Mouse (Mus musculus): ENCODE measurements around the gene Sav1.

The Sav1 gene

DNA sequence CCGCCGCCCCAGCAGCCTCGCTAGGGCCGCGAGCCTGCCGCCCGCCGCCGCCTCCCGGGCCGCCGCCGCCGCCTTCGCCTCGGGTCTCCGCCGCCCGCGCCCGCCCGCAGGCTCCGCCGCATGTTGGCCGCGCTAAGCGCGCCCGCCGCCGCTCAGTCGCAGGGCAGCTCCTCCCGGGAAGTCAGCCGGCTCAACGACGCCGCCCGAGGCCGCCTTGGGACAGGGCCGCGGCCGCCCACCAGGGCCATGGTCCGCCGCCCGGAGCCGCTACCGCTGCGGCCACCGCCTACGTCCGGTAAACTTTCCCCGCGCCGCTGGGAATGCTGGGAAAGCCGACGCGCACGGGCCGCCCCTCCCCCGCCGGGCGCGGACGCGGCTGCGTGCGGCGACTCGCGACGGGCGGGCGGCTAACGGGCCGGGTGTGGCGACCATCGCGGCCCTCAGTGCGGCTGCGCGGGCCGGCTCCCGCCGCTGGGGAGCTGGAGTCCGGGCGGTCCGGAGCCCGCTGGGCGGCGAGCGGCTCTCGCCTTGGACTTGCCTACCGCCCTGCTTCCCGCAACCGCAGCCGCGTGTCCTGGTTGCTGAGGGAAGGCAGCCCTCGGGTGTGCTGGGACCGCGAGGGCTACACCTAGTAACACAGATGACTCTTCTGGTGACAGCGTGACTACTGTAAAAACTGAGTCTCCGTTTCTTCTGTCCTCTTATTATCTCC lies at the start of gene Sav1:
TSS of gene Sav1 (minus strand) at position 217 of the 712 bp plus-strand sequence.
- DNase-seq = peak; percentile 86

DNA sequence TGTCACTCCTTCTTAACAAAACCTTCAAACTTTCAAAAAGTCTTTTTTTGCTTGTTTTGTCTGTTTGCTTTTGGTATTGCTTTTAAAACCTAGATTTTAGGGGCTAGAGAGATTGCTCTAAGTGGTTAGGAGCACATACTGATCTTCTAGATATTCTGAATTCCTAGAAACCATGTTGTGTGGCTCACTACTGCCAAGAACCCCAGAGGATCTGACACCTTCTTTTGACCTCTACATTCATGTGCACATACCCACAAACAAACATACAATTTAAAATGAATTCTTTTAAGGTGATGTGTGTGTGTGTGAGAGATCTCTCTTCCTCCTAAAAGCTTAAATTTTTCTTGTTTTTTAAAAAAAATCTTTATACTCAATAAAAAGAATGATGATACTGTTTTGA lies 39.4 kb upstream of the Sav1 start:
- DNase-seq = no peak

DNA sequence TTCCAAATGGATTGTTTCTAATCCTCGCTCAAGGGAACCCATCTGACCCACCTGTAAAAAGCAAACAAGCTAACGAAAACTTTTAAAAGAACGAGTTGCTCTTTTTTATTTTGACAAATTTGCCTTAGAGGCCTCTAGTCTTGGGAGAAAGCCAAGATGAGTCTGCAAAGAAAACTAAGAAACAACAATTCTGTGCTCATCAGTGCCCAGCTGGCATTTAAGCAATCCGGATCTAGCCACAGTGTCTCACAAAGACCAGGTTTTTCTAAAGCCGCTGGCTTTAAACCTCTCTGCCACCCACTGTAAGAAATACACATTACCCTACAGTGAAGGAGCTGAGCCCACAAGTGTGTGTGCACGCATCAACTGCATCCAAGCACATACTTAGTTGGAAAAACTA lies 38.6 kb upstream of the Sav1 start:
- DNase-seq = no peak

DNA sequence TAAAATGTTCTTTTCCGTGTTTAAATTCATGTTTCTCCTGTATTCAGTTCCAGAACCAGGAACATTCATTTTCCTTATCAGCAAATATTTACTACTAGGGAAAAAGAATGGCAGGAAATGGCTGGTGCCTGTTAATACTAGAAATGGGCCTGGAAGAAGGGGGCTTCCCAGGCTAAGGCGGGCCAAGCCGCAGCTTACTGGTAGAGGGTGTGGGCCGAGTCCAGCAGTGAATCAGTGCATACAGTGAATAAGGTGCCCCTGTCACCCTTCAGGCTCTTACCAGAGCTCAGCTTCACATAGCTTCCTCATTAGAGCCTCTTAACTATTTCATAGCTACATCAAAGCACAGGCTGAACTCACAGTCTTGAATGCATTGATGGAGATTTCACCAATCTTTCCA lies 36.8 kb upstream of the Sav1 start:
- no peak for DNase-seq

DNA sequence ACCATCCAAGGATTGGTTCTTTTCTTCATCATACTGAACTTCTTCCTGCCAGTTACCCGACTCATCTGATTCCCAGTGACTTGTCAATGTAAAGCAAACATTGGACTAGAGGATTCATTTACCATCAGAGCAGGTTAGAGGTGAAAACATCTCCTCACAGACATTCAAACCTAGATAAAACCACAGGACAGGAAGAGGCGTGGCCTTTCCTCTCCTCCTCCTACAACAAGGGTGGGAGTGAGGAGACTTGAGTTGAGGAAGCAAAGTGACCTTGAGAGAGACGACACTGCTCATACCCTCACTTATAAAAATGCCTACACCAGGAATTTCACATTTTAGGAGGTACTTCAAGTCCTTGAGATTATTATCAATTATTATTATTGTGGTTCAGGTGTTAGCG lies 31.4 kb upstream of the Sav1 start:
- no peak for DNase-seq

DNA sequence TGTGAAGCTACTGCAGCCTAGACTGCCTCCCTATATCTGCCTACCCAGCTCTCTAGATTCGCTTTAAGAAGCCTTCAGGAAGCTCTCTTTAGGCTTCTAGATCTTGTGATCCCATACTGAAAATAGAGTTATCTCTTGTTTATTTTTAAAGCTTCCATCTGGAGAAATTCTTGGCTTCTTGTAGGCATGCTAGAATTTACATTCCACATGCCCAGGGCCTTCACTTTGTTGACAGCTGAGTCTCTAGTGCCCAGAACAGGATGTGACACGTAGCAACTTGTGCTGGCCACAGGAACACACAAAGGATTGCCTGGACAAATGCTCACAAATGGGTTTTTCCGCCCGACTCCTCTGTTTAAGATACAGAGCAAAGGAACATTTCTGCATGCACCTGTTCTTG lies 29.1 kb upstream of the Sav1 start:
- DNase-seq = no peak

DNA sequence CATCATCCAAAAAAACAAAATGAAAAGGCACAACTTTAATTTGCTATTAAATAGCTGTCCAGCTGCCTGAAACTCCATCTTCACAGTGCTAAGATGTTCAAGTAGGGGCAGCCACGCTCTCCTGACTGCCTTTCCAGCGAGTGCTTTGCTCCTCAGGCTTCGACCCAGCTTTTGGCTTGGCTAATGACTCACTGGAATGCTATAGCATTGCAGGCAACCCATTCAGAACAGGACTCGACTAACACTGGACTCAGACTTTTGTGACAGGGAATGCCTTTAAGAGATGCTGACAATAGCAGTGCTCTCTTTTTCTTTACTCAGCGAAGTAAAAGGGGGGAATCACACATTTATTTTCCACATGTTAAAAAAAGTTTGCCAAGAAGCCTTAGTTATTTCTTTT lies 24.9 kb upstream of the Sav1 start:
- DNase-seq = no peak

DNA sequence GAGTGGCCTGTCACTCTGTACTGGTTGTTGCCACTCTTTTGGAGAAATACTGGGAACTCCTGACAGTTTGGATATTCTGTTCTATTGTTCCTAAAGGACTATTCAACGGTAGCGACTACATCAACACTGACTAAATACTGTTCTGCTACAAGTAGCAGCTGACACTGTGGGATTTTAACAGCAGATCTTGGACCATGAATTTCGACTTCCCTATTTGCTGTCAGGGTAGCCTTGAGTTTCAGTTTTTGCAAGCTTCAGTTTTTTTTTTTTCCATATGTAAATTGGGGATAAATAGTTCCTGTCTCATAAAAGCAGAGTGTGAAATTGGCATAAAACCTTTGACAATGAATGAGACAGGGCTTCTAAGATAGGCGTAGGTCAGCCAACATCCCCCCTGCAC lies 23.6 kb upstream of the Sav1 start:
- DNase-seq = no peak

DNA sequence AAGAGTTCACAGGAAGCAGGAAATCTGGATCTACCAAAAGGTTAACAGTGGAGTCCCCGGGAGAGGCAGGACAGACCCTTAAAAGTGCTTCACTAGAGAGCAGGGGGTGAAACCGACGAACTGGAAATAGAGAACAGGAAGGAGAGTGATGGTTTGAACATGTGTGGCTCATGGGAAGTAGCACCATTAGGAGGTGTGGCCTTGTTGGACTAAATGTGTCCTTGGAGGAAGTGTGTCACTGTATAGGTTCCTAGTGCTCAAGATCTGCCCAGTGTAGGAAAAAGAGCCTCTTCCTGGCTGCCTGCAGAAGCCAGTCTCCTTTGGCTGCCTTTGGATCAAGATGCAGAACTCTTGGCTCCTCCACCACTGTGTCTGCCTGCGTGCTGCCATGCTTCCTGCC lies 18.3 kb upstream of the Sav1 start:
- DNase-seq = no peak

DNA sequence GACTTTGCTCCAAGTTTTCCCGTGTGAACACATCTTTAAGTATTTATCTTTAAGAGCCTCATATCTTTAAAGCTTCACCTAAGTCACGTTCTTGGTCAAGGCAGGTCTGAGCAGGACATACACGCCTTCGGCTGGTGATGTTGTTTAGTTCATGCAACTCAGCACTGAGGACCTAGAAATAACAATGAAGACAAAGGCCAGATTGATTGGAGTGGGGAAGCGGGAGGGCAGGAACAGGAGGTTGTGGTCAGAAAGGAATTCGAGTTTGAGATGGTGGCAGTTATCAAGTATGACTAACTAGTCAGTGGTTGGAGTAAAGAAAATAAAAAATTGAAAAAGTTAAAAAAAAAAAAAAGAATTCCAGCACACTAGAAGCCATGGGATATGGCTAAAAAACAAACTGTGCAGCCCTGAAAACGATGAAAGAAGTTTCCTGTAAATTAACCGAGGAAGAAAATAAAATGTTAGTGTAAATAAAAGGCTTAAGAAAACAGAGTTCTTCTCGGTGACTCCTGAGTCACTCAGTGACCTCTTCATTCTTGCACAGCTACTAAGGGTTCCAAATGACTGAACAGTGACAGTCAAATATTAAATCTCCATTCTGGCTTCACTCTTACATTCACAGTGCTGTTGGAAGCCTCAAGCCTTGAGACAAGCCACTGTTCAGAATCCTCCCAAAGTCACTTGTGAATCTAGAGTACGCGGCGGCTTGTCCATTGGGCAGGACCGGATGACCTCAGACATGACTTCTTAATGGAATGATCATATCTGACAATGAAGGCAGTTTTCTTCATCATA lies 11.6 kb upstream of the Sav1 start:
- no peak for DNase-seq

DNA sequence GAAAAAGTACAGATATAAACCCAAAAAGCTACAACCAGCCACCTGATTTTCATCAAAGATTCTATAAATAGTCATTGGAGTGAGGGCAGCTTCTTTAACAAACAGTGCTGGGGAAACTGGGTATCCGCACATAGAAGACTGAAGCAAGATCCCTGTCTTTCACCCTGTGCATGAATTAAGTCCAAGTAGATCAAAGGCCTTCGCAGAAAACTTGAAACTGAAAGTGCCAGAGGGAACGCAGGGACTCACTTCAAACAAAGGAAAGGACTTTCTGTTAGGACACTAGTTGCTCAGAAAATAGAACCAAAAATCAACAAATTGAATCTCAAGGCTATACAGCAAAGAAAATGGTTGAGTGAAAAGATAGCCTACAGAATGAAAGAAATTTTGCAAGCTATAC lies 8.6 kb upstream of the Sav1 start:
- no peak for DNase-seq

DNA sequence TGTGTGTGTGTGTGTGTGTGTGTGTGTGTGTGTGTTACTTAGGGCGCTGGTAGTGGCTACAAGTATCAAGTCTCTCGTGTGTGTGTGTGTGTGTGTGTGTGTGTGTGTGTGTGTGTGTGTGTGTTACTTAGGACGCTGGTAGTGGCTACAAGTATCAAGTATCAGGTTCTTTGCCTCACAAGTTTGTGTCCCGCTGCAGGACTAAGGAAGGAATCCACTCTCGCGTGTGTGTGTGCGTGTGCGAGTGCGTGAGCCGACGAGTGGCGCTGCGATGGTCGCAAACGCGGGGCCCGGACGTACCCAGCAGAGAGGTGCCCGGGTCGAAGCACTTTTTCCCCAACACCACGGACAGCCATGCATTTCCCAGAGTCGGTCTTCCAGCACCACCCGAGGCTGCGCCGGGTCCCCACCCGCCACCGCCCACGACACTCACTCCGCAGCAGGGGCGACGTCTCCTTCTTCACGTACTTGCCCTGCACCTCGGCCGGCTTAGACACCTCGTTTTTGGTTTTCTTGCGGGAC lies 500 bp downstream of the Sav1 start:
- peak; percentile 37 for DNase-seq

DNA sequence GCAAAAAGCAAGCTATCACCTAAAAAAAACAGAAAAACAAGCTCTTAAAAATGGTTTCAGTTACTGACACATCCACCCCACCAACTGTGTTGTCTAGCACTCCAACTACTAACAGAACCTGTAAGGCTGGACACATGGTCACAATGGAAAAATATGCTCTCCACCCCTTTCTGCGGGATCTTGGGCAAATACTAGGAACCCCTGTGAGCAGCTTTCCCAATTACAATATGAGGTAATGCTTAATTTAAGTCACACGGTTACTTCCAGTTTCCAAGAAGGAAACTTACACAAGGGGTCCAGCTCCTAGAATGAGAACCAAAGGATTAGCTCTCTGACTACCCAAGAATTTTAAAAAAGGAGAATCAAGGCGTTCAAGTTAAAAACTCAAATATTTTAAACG lies 1.3 kb downstream of the Sav1 start:
- DNase-seq = no peak

DNA sequence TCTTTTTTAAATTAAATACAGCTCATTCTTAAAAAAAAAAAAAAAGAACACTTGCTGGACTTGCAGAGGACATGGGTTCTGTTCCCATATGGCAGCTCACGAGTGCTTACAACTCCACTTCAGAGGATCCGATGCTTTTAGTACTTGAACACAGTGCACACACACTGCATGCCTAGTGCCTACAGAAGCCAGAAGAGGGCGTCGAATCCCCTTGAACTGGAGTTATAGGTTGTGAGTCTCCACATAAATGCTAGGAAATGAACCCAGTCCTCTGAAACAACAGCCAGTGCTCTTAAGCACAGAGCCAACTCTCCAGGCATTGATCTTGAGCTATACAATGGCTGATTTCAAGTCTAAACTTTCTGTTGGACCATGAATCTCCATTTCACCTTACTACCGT lies 3.9 kb downstream of the Sav1 start:
- no peak for DNase-seq

DNA sequence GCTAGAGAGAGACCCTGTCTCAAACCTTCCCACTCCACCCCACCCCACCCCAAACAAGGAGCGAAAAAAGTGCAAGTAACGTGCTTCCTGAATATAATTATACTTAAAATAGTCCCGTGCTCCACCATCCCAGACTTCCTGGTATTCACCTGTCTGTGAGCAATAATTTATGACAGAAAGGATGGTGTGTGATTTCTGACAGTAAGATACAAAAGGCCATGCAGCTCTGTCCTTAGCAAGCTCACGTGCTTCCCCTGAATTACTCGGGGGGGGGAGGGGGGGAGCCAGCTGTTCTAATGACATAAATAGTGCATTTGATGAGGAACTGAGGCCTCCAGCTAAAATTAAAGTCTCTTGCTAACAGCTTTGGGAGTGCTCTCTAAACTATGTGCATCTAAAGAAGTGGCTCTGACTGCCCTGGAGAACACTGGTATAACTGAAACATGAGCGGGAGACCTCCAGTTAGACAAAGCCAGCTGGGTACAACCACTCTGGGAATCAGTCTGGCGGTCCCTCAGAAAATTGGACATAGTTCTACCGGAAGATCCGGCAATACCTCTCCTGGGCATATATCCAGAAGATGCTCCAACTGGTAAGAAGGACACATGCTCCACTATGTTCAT lies 9.3 kb downstream of the Sav1 start:
- DNase-seq = no peak

DNA sequence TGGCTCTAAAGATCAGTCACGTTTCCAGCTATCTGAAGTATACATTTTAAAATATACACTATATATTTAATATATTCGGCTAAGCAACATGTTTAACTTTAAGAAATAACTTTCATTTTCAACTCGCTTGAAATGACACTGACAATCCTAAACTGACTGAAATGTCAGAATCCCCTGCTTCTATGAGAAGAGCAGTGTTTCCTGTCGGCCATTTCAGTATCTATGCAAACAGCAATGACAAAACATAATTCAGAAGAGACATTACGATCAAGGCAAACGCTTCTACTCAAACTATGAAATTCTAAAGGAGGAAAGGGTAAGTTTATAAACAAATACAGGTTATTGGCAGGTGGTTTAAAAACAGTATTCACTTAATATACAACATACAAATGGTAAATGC lies 10.1 kb downstream of the Sav1 start:
- no peak for DNase-seq

DNA sequence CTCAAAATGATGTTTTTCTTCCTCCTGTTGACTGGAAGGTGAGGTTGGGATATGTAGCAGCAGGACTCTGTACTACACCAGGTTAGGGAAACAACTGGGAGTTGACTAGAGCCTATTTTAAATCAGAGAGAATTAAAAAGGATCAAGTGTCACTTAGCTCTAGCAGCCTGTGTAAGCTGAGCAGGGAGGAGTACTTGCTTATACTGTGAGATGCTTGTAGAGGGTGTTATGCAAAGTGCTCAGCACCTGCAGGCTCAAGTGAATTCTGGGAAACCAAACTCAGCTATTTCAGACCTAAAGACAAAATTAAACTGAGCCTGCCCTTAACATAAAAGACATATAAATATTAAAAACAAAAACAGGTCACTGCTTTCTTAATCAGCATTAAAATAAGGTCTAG lies 13.1 kb downstream of the Sav1 start:
- no peak for DNase-seq

DNA sequence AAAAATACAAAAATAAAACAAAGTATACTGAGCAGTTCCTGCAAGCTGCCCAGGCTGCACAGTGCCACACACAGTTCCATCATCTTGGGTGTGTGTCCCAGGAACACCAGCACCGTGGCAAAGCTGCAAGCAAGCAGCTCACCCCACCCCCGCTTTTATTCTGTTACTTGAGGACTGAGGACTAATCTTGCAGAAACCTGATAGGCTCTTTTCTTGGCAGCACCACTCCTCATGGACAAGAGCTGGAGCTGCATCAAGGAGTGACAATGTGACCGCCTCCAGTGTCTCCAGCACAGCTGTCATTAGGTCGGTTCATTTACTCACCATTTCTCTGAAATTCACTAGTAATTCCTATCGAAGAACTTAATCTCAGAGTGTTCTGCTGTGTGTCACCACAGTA lies 18.6 kb downstream of the Sav1 start:
- no peak for DNase-seq

DNA sequence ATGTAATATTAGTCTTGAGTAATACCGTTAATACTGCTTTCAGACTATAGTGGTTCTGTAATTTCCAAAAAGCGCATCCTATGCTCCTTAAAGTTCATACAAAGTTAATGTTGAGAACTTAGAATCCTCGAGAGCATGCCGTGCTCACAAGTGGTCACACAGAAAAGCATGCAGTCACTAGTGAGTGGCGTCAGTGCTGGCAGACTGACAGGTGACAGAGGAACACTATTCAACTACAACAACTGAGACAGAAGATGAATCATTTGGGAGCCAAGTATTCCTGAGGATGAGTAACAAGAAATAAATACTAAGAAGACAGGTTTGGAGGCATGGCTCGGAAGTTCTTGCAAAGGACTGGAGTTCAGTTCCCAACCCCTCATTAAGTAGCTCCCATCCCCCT lies 19.7 kb downstream of the Sav1 start:
- no peak for DNase-seq

DNA sequence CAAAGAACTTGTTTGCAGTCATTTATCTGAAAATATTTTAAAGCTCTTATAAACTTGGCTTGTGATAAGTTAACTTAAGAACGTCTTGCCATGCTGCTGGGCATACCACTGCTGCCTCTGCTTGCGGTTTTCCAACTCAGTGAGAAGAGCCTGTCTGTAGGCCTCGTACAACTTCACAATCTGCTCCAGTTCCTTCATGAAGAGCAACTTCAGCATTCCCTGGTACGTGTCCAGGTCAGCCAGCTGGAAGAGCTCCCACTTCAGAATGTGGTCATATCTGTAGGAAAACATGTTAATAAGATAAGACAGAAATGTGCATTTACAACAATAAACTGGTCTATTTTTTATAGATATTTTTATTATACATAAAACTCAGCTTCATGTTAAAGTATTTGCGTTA lies 20.7 kb downstream of the Sav1 start:
- no peak for DNase-seq

DNA sequence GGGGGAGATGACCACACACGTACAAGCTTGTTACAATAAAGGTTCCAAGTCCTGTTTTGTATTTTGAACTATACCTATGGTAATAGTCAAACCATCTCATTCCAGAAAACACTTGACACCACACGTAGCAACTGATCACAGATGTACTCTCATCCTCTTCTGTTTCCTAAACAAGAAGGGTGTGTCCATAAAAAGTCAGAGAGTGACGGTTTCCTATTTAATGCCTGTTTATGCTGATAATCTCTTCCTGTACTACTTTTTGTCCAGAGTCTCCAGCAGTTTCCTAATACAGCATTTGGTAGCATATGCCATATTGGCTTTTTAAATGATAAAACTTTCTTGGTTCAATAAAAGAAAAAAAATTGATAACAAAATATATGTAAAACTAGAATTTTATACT lies 21.2 kb downstream of the Sav1 start:
- no peak for DNase-seq

DNA sequence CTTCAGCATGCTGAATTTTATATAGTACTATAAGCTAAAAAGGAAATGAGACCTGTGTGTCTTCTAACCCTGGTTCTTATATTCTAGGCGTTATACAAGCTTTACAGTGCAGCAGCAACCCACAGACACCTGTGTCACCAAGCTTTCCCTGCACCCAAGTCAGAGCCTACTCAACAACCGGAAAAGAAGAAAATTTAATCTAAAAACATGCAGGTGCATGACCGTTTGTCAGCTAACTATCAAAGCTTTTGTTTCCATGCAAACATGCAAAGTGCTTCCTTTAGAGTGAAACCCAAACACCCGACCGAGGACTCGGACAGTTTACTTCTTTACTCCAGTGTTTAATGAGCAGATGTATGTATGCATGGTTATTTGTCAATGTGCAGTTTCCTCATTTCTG lies 23.7 kb downstream of the Sav1 start:
- DNase-seq = no peak

DNA sequence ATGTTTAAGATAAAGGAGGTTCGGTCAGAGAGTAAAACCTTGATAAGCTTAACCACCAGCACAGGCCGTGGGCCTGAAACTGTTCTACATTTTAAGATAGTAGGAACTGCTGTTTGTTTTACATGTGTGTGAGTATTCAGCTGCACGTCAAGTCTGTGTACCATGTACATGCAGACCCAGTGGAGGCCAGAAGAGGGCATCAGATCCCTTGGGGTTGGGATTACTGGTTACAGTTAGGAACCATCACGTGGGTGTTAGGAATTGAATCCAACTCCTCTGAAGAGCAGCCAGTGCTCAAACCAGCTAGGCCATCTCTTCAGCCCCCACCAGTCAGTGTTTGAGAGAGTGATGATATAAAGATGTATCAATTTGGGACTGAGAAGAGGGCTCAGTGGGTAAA lies 24.3 kb downstream of the Sav1 start:
- DNase-seq = peak; percentile 69

DNA sequence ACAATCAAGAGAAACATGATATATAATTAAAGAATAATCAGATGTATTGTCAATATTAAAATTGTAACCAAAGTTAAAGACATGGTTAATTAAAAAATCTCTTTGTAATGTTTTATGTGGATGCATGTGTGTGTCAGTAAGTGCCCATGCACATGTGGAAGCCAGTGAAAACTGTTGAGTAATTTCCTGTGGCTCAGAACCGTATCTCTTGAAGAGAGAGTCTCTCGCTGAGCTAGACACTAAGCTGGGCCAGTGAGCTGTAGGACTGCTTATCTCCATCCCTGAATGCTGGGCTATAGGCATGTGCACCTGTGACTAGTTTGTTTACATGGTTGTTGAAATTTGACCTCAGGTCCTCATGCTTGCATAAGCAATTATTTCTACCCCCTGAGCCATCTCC lies 29.4 kb downstream of the Sav1 start:
- no peak for DNase-seq
